Mouse (Mus musculus) 3134 (cell line): ENCODE data around the gene Samd8.

Experiments
- DNase-seq: peaks from one replicate; pipeline ENCODE4 v3.0.0-alpha.2; 2011; ENCODE audit warnings: low spot score; ENCODE audit not compliant: insufficient read length; ENCODE audit errors: extremely low read depth

Gene Samd8

DNA sequence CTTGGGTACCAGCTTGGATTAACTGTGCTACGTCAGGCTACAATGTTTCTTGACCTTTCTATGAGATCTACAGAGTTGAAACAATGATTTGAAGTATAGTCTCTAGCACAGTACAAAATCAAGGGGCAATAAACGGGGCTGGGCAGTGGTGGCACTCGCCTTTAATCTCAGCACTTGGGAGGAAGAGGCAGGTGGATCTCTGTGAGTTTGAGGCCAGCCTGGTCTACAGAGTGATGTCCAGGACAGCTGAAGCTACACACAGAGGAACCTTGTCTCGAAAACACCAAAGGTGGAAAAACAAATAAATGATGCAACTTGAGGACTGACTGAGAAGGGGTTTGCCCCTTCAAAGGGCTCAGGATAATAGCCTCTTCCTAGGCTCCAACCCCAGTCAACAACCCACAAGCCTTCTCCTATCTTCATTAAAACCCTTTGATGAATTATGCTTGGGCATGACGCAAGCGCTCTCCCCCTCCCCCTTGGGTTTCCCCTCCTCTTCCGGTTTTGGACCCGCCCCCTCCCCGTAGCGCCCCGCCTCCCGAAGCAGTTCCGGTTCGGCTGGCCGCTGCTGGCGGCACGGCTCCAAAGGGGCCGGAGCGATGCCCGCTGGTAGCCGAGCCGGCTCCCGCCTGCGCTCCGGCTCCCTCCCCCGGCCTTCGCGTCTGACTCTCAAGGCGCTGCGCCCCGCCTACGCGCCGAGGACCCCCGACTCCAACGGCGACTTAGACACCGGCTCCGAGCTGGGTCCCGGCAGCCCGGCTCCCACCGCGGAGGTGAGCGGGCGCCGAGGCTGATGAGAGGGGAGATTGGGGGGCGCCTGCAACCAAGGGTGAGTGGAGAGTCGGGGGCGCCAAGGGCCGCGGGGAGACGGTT, at the start of gene Samd8:
Samd8 (plus strand) TSS at position 524 of the 873 bp plus-strand sequence.
- DNase-seq = peak; percentile 84

DNA sequence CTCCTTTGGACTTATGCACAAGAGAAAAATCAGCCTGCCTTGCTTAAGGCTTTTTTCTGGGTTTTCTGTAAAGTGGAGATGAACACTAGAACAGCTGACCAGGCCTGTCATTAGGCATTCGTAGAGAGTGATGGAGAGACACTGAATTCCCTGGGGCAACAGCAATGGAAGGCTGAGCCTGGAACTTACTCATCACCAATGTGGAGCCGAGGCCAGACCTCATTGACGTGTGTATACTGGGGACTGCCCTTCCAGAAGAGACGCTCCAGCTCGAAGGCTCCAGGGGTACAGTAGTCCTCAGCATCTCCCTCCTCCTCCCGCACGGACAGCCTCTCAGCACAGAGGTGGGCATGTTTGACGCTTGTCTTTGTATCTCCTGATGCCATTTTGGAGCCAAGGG, 47.6 kb upstream of the Samd8 start:
- no peak for DNase-seq

DNA sequence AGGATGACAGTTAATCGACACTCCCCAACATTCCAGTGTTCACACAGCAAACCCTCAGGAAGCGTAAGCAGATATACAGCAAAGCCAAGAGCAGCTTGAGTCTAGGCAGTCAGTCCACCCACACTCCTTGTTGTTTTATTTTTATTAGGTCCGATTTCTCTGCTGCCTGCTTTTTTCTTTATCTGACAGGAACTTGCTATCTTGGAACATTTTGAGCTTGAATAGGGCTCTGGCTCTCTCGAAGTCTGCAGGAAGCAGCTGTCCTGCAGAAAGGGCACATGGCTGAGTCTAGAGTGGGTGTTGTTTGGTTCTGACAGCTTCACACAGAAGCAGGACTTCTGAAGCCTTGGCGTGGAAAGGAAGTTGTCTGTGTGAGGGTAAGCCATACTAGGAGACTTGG, 47.1 kb upstream of the Samd8 start:
- DNase-seq = no peak

DNA sequence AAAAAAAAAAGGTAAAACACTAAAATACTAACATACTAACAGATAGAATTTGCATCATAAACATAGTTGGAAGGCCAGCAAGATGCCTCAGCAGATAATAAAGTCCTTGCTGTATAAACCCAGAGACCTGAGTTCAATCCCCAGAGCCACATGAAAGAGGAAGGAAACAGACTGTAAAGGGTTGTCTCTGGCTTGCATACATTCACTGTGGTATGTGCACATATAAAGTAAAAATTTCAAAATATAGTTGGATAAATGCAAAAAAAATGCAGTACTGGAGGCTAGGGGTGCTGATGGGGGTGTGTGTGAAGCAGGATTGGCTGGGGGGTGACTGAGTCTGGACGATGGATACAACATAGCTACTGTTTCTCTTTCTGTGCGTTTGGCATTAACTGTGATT, 44.9 kb upstream of the Samd8 start:
- no peak for DNase-seq

DNA sequence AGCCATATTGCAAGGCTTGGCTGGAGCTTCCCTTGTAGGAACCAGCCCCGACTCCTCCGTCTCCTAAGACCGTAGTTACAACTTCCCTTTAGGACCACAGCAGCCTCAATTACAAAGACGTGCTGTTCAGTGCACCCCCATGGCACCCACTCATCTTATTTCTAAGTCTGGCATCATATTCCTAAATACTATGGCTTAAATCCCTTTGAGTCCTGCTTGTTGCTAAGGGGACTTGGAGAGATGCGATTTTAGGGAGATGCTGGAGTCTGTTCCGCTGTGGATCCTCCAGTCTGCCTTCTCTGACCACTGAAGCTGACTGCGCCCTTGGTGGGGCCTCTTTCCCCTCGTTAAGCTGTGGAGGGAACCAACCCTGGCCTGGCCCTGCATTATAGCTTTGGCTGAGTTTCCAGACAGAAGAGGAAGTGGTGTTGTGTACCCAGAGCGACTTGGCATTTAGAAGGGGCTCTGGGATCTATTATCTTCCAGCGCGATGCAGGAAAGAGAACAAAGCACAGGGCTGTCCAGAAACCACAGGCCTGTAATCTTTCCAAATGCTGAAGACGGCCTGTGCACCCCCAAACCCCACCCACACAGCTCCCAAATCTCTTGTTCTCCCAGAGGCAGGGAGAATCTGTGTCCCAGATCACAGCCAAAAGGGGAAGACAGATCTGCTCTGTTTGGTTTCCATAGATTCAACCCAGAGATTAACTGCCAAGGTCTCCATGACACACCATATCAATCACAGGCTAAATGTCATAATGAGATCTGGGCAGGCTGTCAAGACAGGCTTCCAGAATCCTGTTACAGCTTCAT, 43.4 kb upstream of the Samd8 start:
- no peak for DNase-seq

DNA sequence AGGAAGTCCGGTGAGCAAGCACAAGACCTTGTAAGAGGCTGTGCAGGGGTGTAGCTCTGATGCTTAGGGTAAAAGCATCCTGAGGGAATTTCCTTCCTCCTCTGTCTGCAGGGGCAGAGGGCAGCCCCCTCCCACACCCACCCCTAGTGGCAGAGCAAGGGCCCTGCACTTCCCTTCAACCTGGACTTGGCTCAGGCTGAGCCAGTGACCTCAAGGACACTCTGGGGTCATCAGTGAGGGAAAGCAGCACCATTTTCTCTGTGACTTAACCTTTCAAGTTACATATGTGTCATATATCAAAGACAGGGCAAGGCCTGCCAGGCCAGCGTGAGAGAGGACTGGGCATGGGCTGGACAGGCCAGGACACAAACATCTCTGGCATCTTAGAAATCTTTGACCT, 40.8 kb upstream of the Samd8 start:
- no peak for DNase-seq

GRCm38 (mm10) chr14:21711231-21711630, 39.1 kb upstream of the Samd8 start:
- no peak for DNase-seq

GRCm38 (mm10) chr14:21714486-21714885, 35.8 kb upstream of the Samd8 start, which contains the start of gene Dupd1:
Gene Dupd1, minus strand, starts transcription at chr14:21714576.
- no peak for DNase-seq

GRCm38 (mm10) chr14:21719646-21720383, 30.5 kb upstream of the Samd8 start:
- DNase-seq = no peak

DNA sequence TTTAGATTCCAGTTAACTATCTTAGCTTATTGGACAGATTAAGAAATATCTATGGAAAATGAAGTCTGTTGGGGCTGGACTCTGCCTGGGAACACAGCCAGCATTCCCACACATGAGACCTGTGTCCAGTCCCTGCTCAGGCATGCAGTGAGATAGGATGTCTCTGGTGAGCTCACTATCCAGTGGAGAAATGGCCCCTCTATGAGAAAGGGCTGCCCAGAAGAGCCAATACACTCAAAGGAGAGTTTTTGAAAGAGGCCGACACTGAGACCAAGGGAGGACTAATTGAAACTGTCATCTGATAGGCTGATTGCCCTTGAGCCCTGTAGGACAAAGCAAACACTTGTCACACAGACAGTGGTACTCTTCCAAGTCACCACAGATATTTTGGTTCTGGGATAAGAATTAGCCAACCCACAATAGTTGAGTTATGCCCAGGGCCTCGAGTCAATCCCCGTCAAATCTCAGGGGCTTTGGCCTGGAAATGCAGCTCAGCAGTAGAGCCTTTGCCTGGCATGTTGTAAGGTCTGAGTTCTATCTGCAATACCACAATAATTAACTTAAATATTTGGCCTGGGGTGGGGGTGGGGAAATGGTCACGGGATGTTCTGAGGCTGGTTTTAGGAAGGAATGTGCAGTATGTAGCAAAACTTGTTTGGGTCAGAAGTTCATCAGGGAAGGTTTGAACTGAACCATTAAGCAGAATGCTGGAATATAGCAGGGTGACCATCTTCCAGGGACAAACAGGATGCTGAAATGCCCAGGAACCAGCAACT, 29.7 kb upstream of the Samd8 start:
- no peak for DNase-seq

DNA sequence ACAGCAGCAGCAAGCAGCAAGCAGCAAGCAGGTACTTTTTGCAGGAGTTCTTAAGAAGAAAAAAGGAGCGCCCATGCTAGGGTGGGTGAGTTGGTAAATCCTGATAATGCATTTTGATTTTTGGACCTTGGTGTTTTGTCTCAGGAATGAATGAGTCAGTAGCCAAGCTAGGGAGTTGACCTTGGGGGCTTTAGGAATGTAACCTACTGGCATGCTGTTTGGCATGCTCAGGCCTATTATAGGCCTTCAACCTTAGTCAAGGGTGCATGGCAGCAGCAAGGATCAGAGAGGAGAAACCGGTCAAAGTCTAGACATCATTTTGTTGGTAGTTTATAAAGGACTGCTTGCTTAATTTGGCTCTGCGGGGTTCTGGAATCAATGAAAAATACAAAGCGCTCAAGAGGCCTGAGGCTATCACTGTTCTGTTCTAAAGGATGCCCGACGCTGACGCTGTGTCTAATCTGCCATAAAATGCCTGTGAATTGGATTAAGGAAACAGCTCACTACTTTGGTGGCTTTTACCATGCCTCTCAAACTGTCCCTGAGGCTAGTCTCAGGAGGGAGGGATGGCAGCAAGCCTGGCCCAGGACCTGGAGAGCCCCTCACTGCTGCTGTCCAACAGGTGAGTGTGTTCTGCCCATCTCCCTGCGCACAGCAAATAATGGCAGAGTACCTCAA, 28.2 kb upstream of the Samd8 start:
- no peak for DNase-seq

DNA sequence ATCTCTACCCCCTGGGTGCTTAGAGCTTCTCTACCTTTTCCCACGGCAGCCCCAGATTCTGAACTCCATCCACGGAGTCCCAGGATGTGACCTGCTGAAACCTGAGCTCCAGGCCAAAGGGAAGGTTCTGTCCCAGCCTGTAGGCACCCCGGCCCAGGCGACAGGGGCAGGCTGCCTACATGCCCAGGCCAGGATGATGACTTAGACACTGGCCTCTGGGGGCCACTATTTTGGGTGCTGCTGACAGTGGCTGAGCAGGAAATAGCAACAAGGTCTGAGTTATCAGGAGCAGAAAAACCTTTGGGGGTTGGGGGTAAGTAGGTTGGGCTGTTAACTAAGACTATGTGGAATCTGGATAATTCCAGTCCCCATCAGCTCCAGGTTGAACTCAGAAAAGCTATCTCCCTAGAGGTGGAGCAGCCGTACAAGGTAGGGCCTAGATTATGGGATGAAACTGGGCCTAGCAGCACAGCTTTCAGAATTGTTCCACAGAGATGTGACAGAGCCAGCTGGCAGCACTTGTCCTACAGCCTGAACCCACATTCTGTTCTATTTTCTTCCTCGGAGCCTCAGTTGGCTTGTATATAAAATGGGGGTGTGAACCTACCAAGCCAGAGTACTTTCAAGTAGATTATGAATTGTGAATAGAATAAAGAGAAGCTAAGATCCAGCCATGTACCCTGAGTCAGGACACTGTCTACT, 21.1 kb upstream of the Samd8 start:
- DNase-seq = peak; percentile 18

- DNase-seq = no peak
Measured at GRCm38 (mm10) chr14:21729936-21730335, 20.4 kb upstream of the Samd8 start.

DNA sequence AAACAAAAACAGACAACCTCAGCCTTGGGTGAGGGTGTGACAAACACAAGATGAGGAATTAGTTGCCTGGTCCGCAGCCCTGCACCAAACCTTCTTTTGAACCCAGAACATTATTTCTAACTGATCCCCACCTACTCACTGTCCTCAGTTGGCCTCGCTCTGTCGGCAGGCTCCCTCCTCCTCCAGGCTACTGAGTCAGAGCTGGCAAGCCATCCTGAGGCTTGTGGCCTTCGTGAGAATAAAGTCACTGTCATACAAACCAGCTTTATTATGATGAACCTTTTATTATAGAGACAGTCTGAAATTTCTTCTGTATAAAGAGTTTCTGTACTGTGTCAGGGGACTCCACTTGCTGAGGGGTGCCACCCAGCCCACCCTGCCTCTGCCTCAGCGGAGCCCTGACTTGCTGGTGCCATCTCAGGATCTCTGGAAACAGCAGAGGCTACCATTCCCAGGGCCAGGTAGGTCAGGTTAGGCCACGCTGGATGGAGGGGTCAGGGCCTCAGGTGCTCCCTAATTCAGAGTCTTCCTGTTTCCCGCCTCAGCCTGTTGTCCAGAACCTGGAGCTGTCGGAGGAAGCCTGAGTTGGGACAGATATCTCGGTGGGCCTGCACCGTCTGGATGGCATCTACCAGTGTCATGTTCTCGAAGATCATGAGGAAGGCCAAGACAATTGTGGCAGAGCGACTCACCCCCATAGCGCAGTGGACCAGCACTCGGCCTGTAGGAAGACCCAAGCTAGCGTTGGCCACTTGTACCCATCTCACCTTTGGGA, 17.0 kb upstream of the Samd8 start:
- DNase-seq = no peak

DNA sequence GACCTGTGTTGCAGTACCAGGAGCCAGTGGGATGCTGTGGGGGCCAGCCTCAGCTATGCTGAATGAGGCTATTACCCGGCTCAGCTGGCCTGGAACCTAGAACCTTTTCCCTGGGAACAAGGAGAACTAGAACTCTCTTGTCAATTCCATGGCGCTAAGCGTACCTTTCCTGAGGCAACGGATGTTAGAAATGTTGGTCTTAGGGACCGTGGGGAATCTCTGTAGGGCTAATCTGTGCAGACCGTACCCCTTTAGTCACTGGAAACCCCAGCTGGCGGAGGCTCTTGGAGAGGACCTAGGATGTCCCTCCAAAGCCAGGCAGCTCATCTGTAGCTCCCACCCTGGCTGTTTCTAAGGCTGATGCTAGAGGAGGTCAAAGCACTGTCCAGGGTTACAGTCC, 10.0 kb upstream of the Samd8 start:
- no peak for DNase-seq

DNA sequence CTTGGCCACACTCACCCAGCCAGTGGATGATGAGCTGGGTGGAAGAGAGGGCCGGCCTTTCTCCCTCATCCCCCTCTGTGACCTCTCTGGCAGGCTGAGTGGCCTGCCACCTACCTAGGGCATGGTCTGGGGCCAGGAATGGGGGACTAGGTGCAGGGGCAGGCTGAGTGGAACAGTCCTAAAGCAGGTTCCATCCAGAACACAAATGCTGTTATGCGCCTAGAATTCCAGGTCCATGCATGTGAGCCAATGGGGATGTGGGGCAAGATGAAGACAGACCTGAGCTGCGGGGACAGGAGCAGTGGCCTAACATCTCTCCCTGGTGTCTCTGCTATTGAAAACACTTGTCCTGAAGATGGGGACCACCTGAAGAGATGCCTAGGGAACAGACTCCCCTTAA, 9.0 kb upstream of the Samd8 start:
- no peak for DNase-seq

GRCm38 (mm10) chr14:21741786-21742185, 8.5 kb upstream of the Samd8 start:
- peak; percentile 59 for DNase-seq

DNA sequence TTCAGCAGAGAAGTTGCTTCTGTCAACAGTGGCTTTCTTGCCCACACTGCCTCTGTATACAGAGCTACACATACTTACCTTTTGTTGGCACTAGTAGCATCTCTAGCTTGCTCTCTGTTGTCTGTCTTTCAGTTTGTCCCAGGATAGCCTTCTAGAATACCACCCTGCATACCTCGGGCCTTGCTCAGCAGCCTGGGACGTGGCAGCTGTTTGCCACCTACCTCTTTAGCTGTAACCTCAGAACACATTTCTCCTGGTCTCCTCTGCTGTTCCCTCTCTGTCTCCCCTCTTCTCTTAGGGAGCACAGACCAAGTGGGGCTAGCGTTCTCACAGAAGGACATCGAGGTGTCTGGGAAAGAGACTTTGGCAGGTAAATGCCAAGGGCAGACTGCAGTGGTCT, 7.9 kb upstream of the Samd8 start:
- no peak for DNase-seq
